Comparison of ENCODE assay signal across 11 mouse cellular contexts in genomic region chr3:27269151-27269550, GRCm38 (mm10).
"Had no signal": no experiment of that assay in that cellular context is flagged by ENCODE, and none has a peak within 500 bp of the region (broad histone marks: within the 10 kb centered on the region; RNA-seq: fewer than 3 reads in every experiment).

No protein-coding gene starts in this region.

- H3K9me3 ChIP-seq: limb, embryonic 15.5 days; liver, embryonic 12.5 days; midbrain, embryonic 13.5 days; stomach, embryonic 15.5 days had no signal

- DNase-seq: kidney, postnatal 25 days; right cerebral cortex, postnatal 14 days; thymus, adult 2 months; thymus, postnatal 25 days had no signal

- H3K4me3 ChIP-seq: left cerebral cortex, adult 2 months; limb, embryonic 15.5 days; liver, embryonic 12.5 days; midbrain, embryonic 13.5 days; stomach, embryonic 15.5 days had no signal

- H3K9ac ChIP-seq: limb, embryonic 15.5 days; liver, embryonic 12.5 days; midbrain, embryonic 13.5 days; stomach, embryonic 15.5 days had no signal

- H3K27me3 ChIP-seq: limb, embryonic 15.5 days; liver, embryonic 12.5 days; midbrain, embryonic 13.5 days; stomach, embryonic 15.5 days had no signal

- H3K36me3 ChIP-seq: limb, embryonic 15.5 days; liver, embryonic 12.5 days; midbrain, embryonic 13.5 days; stomach, embryonic 15.5 days had no signal

- ATAC-seq: inflammation-experienced regulatory T-cells, adult 6 months; intestine, postnatal 0 days; liver, embryonic 12.5 days; midbrain, embryonic 13.5 days had no signal

- H3K4me1 ChIP-seq: liver, embryonic 12.5 days had no signal

- H3K4me2 ChIP-seq: limb, embryonic 15.5 days; liver, embryonic 12.5 days; midbrain, embryonic 13.5 days; stomach, embryonic 15.5 days had no signal

- H3K27ac ChIP-seq: left cerebral cortex, adult 2 months; limb, embryonic 15.5 days; liver, embryonic 12.5 days; midbrain, embryonic 13.5 days; stomach, embryonic 15.5 days had no signal
